Mouse (Mus musculus) MEL (cell line): ENCODE measurements around the gene Dusp22. TPM values are rescaled to one million over a fixed set of nuclear protein-coding genes. Genes with fewer than 3 reads are reported as not detected.

ENCODE experiments used
- DNase-seq: peaks from one replicate; pipeline ENCODE4 v3.0.0; 2011; ENCODE audit warnings: low read depth, low spot score
- H3K27ac ChIP-seq: 2 replicates; pipeline ENCODE4 v1.5.1; 2012; ENCODE audit warnings: low read depth, mild to moderate bottlenecking, control low read depth, low read length, moderate library complexity; ENCODE audit not compliant: control insufficient read depth
- H3K27me3 ChIP-seq, 2 experiments: fragments of 150-350 bp in 1 of 2; sonication (generic) in 1 of 2; 2 replicates each; pipeline ENCODE4 v1.6.1; 2012; ENCODE audit warnings: low read length in 2 of 2, mild to moderate bottlenecking in 2 of 2, improper control_type of control experiment in 1 of 2, moderate library complexity in 1 of 2; ENCODE audit not compliant: insufficient read depth in 2 of 2, control insufficient read depth in 1 of 2
- H3K36me3 ChIP-seq, 2 experiments: 2 replicates each; pipeline ENCODE4 v1.6.1; 2012 to 2014; ENCODE audit warnings: low read length in 2 of 2, improper control_type of control experiment in 1 of 2, inconsistent platforms in 1 of 2, mild to moderate bottlenecking in 1 of 2; ENCODE audit not compliant: insufficient read depth in 2 of 2, control insufficient read depth in 1 of 2
- H3K4me1 ChIP-seq, 2 experiments: fragments of 150-350 bp in 1 of 2; sonication (generic) in 1 of 2; 2 replicates each; pipeline ENCODE4 v1.6.1; 2012; ENCODE audit warnings: low read length in 2 of 2, improper control_type of control experiment in 1 of 2, mild to moderate bottlenecking in 1 of 2; ENCODE audit not compliant: insufficient read depth in 2 of 2, control insufficient read depth in 1 of 2
- H3K4me3 ChIP-seq, 2 experiments: fragments of 150-350 bp in 1 of 2; sonication (generic) in 1 of 2; 2 replicates each; pipeline ENCODE4 v1.5.1; 2012; ENCODE audit warnings: low read depth in 2 of 2, low read length in 2 of 2, mild to moderate bottlenecking in 2 of 2, moderate library complexity in 2 of 2, control low read depth in 1 of 2, improper control_type of control experiment in 1 of 2; ENCODE audit not compliant: control insufficient read depth in 1 of 2, insufficient read depth in 1 of 2
- H3K79me2 ChIP-seq: 2 replicates; pipeline ENCODE4 v1.6.1; 2012; ENCODE audit warnings: mild to moderate bottlenecking, low read length, moderate library complexity; ENCODE audit not compliant: control insufficient read depth, poor library complexity, insufficient read depth
- H3K9ac ChIP-seq: 2 replicates; pipeline ENCODE4 v1.6.1; 2012; ENCODE audit warnings: low read depth, mild to moderate bottlenecking, control low read depth, low read length, moderate library complexity; ENCODE audit not compliant: control insufficient read depth, poor library complexity, severe bottlenecking
- H3K9me3 ChIP-seq: fragments of 150-350 bp; sonication (generic); replicated peaks from 2 replicates; pipeline ENCODE4 v1.6.1; 2012; ENCODE audit warnings: mild to moderate bottlenecking, low read length, improper control_type of control experiment, moderate library complexity; ENCODE audit not compliant: insufficient read depth
- BHLHE40 ChIP-seq: IDR thresholded peaks from 2 replicates; pipeline ENCODE4 v1.6.1; 2012; ENCODE audit warnings: low read depth, mild to moderate bottlenecking, inconsistent platforms, low read length, improper control_type of control experiment, borderline replicate concordance
- CHD1 ChIP-seq: IDR thresholded peaks from 2 replicates; pipeline ENCODE4 v1.6.1; 2012; ENCODE audit warnings: low read depth, mild to moderate bottlenecking, inconsistent platforms, low read length, improper control_type of control experiment
- CHD2 ChIP-seq: IDR thresholded peaks from 2 replicates; pipeline ENCODE4 v1.6.1; 2011; ENCODE audit warnings: low read length, improper control_type of control experiment
- CTCF ChIP-seq, 3 experiments: IDR thresholded peaks in 2 of 3; conservative IDR thresholded peaks in 1 of 3; 2 replicates each; pipeline ENCODE4 v1.5.1; 2011 to 2012; ENCODE audit warnings: low read length in 3 of 3, low read depth in 2 of 3, mild to moderate bottlenecking in 2 of 3, improper control_type of control experiment in 1 of 3, inconsistent platforms in 1 of 3, mixed read lengths in 1 of 3, moderate library complexity in 1 of 3; ENCODE audit not compliant: control insufficient read depth in 1 of 3, insufficient read depth in 1 of 3, poor library complexity in 1 of 3, severe bottlenecking in 1 of 3
- E2F4 ChIP-seq: IDR thresholded peaks from 2 replicates; pipeline ENCODE4 v1.6.1; 2011; ENCODE audit warnings: low read depth, low read length, improper control_type of control experiment, borderline replicate concordance
- EP300 ChIP-seq, 2 experiments: IDR thresholded peaks; 2 replicates each; pipeline ENCODE4 v1.6.1; 2011; ENCODE audit warnings: improper control_type of control experiment in 2 of 2, low read length in 2 of 2, low read depth in 1 of 2, mild to moderate bottlenecking in 1 of 2
- GATA1 ChIP-seq: IDR thresholded peaks from 2 replicates; pipeline ENCODE4 v1.6.1; 2011; ENCODE audit warnings: low read depth, low read length, improper control_type of control experiment
- HCFC1 ChIP-seq: IDR thresholded peaks from 2 replicates; pipeline ENCODE4 v1.6.1; 2012; ENCODE audit warnings: low read depth, mild to moderate bottlenecking, inconsistent platforms, low read length, improper control_type of control experiment, moderate library complexity
- JUND ChIP-seq: IDR thresholded peaks from 2 replicates; pipeline ENCODE4 v1.6.1; 2011; ENCODE audit warnings: low read depth, mild to moderate bottlenecking, improper control_type of control experiment, low read length
- KAT2A ChIP-seq: conservative IDR thresholded peaks from 2 replicates; pipeline ENCODE4 v1.6.1; 2012; ENCODE audit warnings: low read depth, low read length, improper control_type of control experiment, inconsistent platforms
- MAX ChIP-seq: IDR thresholded peaks from 2 replicates; pipeline ENCODE4 v1.6.1; 2011; ENCODE audit warnings: low read length, improper control_type of control experiment
- MAZ ChIP-seq: IDR thresholded peaks from 2 replicates; pipeline ENCODE4 v1.6.1; 2012; ENCODE audit warnings: low read depth, mild to moderate bottlenecking, inconsistent platforms, low read length, improper control_type of control experiment
- MEF2A ChIP-seq: IDR thresholded peaks from 2 replicates; pipeline ENCODE4 v1.6.1; 2014; ENCODE audit warnings: low read depth, mild to moderate bottlenecking, inconsistent platforms, low read length, improper control_type of control experiment; ENCODE audit not compliant: poor library complexity, insufficient replicate concordance, severe bottlenecking; ENCODE audit errors: extremely low read depth
- MXI1 ChIP-seq: IDR thresholded peaks from 2 replicates; pipeline ENCODE4 v1.6.1; 2011; ENCODE audit warnings: mild to moderate bottlenecking, low read depth, low read length, improper control_type of control experiment
- MYB ChIP-seq: IDR thresholded peaks from 2 replicates; pipeline ENCODE4 v1.6.1; 2011; ENCODE audit warnings: mild to moderate bottlenecking, low read depth, low read length, improper control_type of control experiment
- NELFE ChIP-seq: IDR thresholded peaks from 2 replicates; pipeline ENCODE4 v1.6.1; 2011; ENCODE audit warnings: low read depth, low read length, improper control_type of control experiment
- NRF1 ChIP-seq: IDR thresholded peaks from 2 replicates; pipeline ENCODE4 v1.6.1; 2014; ENCODE audit warnings: low read depth, mild to moderate bottlenecking, inconsistent platforms, low read length, improper control_type of control experiment, moderate library complexity; ENCODE audit not compliant: poor library complexity, insufficient read depth, severe bottlenecking
- POLR2AphosphoS5 ChIP-seq: IDR thresholded peaks from 2 replicates; pipeline ENCODE4 v1.6.1; 2012; ENCODE audit warnings: low read depth, borderline replicate concordance, mild to moderate bottlenecking, inconsistent platforms, low read length, moderate library complexity, mixed read lengths
- TBP ChIP-seq: IDR thresholded peaks from 2 replicates; pipeline ENCODE4 v1.8.0; 2011; ENCODE audit warnings: low read depth, low read length, improper control_type of control experiment
- UBTF ChIP-seq: IDR thresholded peaks from 2 replicates; pipeline ENCODE4 v1.6.1; 2012; ENCODE audit warnings: low read depth, mild to moderate bottlenecking, inconsistent platforms, low read length, improper control_type of control experiment, moderate library complexity, borderline replicate concordance; ENCODE audit not compliant: insufficient read depth
- ZKSCAN1 ChIP-seq: IDR thresholded peaks from 2 replicates; pipeline ENCODE4 v1.6.1; 2012; ENCODE audit warnings: low read depth, mild to moderate bottlenecking, inconsistent platforms, low read length, improper control_type of control experiment, moderate library complexity
- ZMIZ1 ChIP-seq: IDR thresholded peaks from 2 replicates; pipeline ENCODE4 v1.6.1; 2012; ENCODE audit warnings: low read depth, mild to moderate bottlenecking, inconsistent platforms, low read length, improper control_type of control experiment, moderate library complexity
- ZNF384 ChIP-seq: IDR thresholded peaks from 2 replicates; pipeline ENCODE4 v1.6.1; 2012; ENCODE audit warnings: low read depth, mild to moderate bottlenecking, inconsistent platforms, low read length, improper control_type of control experiment
- polyA plus RNA-seq, 2 experiments: library from polyadenylated mRNA; stranded (reverse) in 1 of 2; unstranded in 1 of 2; fragments of >175 nt in 1 of 2; fragments of >200 nt in 1 of 2; gene quantifications; 2 replicates each; pipeline versions ENCODE4 v1.2.1 to v1.2.4; 2012; ENCODE audit warnings: low replicate concordance in 2 of 2, low read depth in 1 of 2; ENCODE audit not compliant: insufficient read length in 2 of 2, insufficient read depth in 1 of 2, missing spikeins in 1 of 2
- total RNA-seq: library from RNA; depleted of rRNA; stranded (reverse); fragments of 300-350 nt; gene quantifications from 2 replicates; pipeline ENCODE4 v1.2.3, GENCODE M21; 2012

Dusp22 gene
- total and polyA plus RNA-seq, 3 experiments: not detected

GRCm38 (mm10) chr13:30758789-30759381 lies 99.1 kb downstream of the Dusp22 start:
- Histone ChIP-seq H3K27ac (no peak overlapping the region), H3K4me1 (no peaks in the 10 kb centered on the region), H3K9ac (no peak overlapping the region), H3K79me2 (no peaks in the 10 kb centered on the region), H3K36me3 (no peaks in the 10 kb centered on the region), H3K9me3 (no peaks in the 10 kb centered on the region), H3K27me3 (no peaks in the 10 kb centered on the region), H3K4me3 (no peak overlapping the region)
- DNase-seq: no peak
- TF ChIP-seq CHD1 (no peak), UBTF (no peak), MXI1 (no peak), POLR2AphosphoS5 (no peak), MEF2A (no peak), ZKSCAN1 (no peak), NELFE (no peak)

GRCm38 (mm10) chr13:30760374-30761090 lies 100.7 kb downstream of the Dusp22 start:
- no peak for TF ChIP-seq BHLHE40
- no peak for TF ChIP-seq CHD2
- no peak for TF ChIP-seq TBP
- no peak for TF ChIP-seq MYB
- no peak for TF ChIP-seq E2F4
- TF ChIP-seq NRF1: no peak
- no peak for TF ChIP-seq ZMIZ1
- TF ChIP-seq KAT2A: no peak
- TF ChIP-seq NELFE: no peak
- TF ChIP-seq JUND: no peak
- no peak for TF ChIP-seq ZNF384
- no peak for TF ChIP-seq CTCF (IDR thresholded peaks at IDR 0.05 in 2 of 3, conservative IDR thresholded peaks at IDR 0.05 in 1 of 3; ENCODE audit: control insufficient read depth in 1 of 3, insufficient read depth in 1 of 3, low read depth in 2 of 3, low read length in 3 of 3, poor library complexity in 1 of 3, severe bottlenecking in 1 of 3)
- TF ChIP-seq GATA1: no peak
- no peak for TF ChIP-seq MAZ
- no peak for TF ChIP-seq MAX
- no peak for TF ChIP-seq HCFC1
- no peak for TF ChIP-seq MXI1
- TF ChIP-seq EP300 (IDR thresholded peaks at IDR 0.05; ENCODE audit: low read depth in 1 of 2, low read length in 2 of 2): no peak
- no peak for TF ChIP-seq MEF2A
- no peak overlapping the region for H3K9ac ChIP-seq
- H3K79me2 ChIP-seq: no peaks in the 10 kb centered on the region
- H3K27ac ChIP-seq: no peak overlapping the region
- DNase-seq: no peak
- H3K9me3 ChIP-seq: no peaks in the 10 kb centered on the region
- H3K36me3 ChIP-seq: no peaks in the 10 kb centered on the region
- no peaks in the 10 kb centered on the region for H3K27me3 ChIP-seq
- H3K4me1 ChIP-seq: no peaks in the 10 kb centered on the region
- no peak overlapping the region for H3K4me3 ChIP-seq
